Mouse (Mus musculus): ENCODE data around the gene Cercam.

DNA sequence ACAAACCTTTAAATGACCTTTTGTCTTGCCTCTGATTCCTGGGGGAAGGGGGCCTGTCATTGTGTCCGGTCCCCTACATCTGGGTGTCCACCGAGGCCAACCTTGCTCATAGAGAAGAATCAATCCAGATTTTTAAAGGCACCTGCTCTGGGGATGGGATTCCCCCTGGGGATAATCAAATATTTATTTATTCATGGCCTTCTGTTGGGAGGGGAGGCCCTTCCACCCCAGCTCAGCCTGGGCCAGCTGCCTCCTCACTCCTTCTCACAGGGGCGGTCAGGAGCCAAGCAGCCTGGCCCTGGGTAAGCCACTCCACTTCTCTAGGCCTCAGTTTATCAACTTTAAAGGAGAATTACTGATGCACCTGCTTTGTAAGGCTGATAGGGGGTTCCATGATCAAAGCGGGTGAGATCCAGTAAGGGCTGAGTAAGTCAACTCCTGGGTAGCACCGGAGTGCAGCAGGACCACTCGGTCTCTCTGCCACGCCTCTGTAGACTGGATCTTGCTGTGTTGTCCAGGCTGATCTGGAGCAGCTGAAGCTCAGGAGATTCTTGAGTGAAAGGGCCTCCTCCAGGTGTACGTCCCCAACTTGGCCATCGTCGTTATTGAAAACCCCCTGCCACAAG, 13.3 kb upstream of the Cercam start:
- TF ChIP-seq CTCF (IDR thresholded peaks at IDR 0.05; ENCODE audit: borderline replicate concordance, extremely low read depth, insufficient read depth, insufficient read length) (no peak), POLR2A (IDR thresholded peaks at IDR 0.05; ENCODE audit: borderline replicate concordance, extremely low read depth, insufficient read depth, insufficient read length, poor library complexity, severe bottlenecking) (no peak)

Data from brain, embryonic 14.5 days (tissue).